Mouse (Mus musculus) mouse trophoblast stem cell (cell line): ENCODE measurements around the gene Aipl1.

Source experiments
- in situ Hi-C, 2 experiments: fragments of 300-500 bp; cut with MseI, MboI; formaldehyde crosslinking; loops; 2 replicates in 1 of 2; 3 replicates in 1 of 2; pipeline ENCODE4 v1.15.1; 2025

Aipl1 gene

DNA sequence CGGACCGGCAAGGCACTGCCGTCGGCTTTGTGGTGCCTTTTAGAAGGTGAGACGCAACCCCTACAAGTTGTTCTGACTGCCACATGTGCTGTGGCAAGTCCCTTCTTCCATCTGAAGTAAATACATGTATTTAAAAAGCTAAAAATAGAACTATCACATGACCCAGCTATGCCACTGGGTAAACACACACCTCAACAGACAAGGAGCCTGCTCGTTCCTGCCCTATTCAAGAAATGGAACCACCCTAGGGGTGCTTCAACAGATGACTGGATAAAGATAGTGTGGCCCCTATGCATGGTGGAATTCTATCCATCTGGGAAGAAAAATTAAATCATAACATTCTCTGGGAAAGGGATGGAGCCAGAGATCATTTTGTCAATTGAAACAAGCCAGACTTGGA lies 14.5 kb downstream of the Aipl1 start:
- in situ Hi-C loops: loop anchor here in 1 of 2 experiments (5.0 kb wide), 1 partner anchor 36 kb away; no protein-coding TSS in a partner anchor

DNA sequence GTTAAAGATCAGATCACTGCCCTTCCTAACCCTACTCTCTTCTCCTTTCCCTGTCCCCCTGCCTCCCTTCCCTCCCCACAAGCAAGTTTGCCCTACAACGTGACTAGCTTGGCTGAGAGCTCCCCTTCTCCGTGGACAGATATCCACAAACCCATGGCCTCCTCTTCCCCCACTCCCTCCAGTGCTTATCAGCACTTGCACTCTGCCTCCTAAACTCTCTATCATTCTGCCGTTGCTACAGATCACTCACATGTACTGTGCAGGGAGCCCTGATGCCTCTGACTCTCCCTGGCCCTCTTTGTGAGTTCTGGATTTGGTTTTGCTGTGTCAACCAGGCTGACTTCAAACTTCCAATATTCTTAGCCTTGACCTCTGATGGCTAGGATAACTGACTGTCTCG lies 16.3 kb downstream of the Aipl1 start:
- in situ Hi-C loops: loop anchor here in 1 of 2 experiments (5.0 kb wide), 1 partner anchor 34 kb away; no protein-coding TSS in a partner anchor

- in situ Hi-C loops: no loop called here
Measured at GRCm38 (mm10) chr11:72017253-72017601, 20.1 kb downstream of the Aipl1 start.

- in situ Hi-C loops: no loop called here
Measured at GRCm38 (mm10) chr11:72016518-72017252, 20.6 kb downstream of the Aipl1 start.

DNA sequence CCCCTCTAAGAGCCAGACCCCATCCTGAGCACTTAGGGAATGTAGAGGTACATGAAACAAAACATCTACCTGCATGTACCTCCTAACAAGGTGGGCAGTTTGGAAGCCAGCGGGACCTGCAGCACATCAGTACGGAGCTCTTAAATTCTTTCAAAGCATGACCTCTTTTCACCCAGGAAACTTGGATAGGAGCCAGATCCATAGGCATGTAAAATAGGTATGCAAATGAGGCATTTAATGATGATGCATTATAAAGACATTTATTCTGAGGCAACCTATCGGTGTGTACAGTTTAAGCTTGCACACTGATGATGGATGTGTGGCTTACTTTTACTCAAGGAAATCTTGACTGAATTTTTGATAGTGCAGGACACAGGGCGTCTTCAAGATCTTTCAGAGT lies 22.6 kb downstream of the Aipl1 start:
- in situ Hi-C loops: no loop called here

DNA sequence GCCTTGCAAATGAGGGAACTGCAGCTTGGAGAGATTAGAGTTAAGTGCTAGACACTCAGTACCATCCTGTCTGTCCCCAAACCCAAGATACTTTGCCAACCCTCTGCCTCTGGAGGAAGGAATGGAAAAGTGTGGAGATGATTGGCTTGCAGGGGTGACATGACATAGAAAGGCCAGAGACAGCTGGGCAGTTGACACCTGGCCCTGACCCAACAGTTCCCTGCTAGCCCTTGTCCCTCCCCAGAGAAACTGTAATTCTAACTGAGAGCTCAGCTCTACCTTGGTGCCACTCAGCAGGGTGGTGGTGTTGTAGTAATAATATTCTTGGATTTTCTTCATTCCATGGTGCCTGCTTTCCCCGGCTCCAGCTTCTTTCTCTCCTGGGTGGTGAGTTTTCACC lies 25.4 kb downstream of the Aipl1 start:
- in situ Hi-C loops: no loop called here

DNA sequence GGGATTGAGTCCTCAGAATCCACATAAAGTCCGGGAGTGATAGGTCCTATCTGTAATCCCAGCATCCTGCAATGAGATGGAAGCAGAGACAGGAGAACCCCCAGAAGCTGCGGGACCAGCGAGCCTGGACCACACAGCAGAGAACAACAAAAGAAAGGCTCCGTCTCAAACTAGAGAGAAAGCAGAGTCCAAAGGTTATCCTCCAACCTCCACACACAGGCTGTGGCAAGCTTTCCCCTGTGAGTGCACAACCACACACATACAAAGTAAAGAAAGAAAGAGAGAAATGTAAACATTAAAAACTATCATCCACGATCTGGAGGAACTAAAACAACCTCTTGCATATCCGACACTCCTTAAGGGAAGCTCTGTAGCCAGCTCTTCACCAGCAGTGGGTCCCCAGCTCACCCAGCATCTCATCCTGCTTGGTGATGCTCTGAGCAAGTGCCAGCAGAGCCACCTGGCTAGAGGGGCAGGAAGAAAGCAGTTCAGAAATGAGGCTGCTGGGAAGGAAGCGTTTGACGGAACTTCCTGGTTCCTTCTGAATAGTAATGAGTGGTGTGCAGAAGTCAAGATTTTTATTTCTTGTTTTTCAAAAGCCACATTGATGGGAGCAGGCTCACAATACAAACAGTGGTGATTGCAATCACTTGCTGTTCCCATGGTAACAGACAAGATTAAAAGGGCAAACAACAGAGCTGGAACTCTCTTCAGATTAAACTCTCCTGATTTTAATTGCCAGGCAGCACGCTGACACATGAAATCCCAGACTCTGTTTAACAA lies 26.2 kb downstream of the Aipl1 start:
- in situ Hi-C loops: no loop called here

DNA sequence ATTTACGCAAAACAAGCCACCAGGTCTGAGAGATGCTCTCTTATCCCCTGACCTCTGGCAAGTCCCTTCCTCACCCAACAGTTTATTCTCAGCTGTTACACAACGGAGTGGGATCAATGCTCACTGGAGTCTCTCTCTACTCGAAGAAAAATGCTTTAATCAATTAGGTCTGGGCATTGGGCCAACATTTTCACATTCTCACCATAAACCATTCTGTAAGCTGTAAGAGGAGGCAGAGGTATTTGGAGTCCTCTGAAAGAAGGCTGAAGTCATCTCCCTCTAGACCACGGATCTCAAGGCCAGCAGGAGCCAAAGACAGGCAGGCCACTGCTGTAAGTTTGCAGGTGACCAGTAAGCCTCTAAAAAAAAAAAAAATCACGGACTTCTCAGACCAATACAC lies 26.9 kb downstream of the Aipl1 start:
- in situ Hi-C loops: no loop called here

DNA sequence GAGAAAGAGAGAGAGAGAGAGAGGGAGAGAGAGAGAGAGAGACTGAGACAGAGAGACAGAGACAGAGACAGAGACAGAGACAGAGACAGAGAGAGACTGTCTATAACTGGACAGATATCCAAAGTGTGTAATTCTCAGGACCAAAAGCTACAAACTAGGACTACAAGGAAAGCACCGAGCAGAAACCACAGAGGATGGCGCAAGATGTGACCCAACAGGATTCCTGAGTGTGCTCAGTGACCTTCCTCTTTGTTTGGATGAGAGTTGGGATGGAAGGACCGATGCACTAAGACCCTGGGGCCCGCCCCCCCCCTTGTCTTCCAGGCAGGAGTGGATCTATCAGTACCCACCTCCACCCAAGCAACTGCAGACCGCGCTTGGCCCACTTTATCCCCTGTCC lies 31.8 kb downstream of the Aipl1 start:
- in situ Hi-C loops: no loop called here

GRCm38 (mm10) chr11:72003171-72003570 lies 34.1 kb downstream of the Aipl1 start:
- in situ Hi-C loops: no loop called here

- in situ Hi-C loops: no loop called here
Measured at GRCm38 (mm10) chr11:72002138-72002853, 35.0 kb downstream of the Aipl1 start.

GRCm38 (mm10) chr11:72000194-72000593 lies 37.1 kb downstream of the Aipl1 start:
- in situ Hi-C loops: no loop called here

- in situ Hi-C loops: no loop called here
Measured at GRCm38 (mm10) chr11:71996805-71997204, 40.5 kb downstream of the Aipl1 start.

DNA sequence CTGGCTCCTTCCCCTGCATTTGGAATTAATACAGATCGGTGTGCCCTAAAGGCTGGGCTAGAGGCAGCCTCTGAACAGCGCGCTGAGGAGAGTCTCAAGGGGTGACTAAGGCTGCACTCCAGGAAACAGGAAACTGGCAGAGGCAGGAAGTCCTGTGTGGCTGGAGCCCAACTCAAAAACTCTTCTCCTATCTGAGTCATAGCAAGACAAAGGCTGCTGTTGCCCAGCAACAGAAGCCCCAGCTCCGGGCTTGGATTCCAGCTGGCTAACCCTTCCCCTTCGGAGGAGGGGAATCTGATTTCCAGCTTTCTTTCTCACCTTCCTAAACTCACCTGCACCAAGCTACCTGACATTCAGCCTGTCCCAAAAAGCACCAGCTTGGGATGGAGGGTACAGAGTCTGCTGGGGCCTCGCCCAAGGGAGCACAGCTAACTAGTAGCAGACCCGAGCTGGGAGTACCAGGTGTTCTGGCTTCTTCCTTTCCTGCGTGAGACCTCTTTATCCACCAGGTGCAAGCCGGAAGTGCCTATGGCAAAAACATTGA lies 41.3 kb downstream of the Aipl1 start:
- in situ Hi-C loops: no loop called here

DNA sequence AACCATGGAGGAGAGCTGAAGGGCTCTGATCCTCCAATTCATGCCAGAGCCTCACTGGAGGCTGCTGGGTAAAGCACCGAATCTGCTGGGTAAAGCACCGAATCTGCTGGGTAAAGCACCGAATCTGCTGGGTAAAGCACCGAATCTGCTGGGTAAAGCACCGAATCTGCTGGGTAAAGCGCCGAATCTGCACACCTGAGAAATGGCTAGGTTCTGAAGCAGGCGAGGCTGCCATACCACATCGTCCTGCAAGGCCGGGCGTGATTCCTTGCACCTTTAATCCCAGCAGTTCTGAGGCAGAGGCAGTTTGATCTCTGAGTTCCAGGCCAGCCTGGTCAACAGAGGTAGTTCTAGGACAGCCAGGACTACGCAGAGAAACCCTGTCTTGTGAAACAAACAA lies 44.9 kb downstream of the Aipl1 start:
- in situ Hi-C loops: no loop called here

GRCm38 (mm10) chr11:71991541-71991940 lies 45.8 kb downstream of the Aipl1 start:
- in situ Hi-C loops: no loop called here

- in situ Hi-C loops: loop anchor here in 1 of 2 experiments (5.0 kb wide), 1 partner anchor 33 kb away; no protein-coding TSS in a partner anchor
Measured at GRCm38 (mm10) chr11:71989407-71989806, 47.9 kb downstream of the Aipl1 start.

GRCm38 (mm10) chr11:71987159-71988150 lies 49.9 kb downstream of the Aipl1 start:
- in situ Hi-C loops: loop anchor here in 1 of 2 experiments (5.0 kb wide), 1 partner anchor 35 kb away; no protein-coding TSS in a partner anchor

- in situ Hi-C loops: loop anchor here in 1 of 2 experiments (5.0 kb wide), 1 partner anchor 37 kb away; no protein-coding TSS in a partner anchor
Measured at GRCm38 (mm10) chr11:71985783-71986182, 51.5 kb downstream of the Aipl1 start.

- in situ Hi-C loops: loop anchor here in 1 of 2 experiments (5.0 kb wide), 1 partner anchor 37 kb away; no protein-coding TSS in a partner anchor
Measured at GRCm38 (mm10) chr11:71985101-71985711, 52.1 kb downstream of the Aipl1 start.
